Mouse (Mus musculus) ovary, adult 18-20 months (tissue): ENCODE measurements at regions not wholly inside any gene's neighbourhood (a gene's known extent, or its start where the extent isn't known, plus 50 kb on each side); places are given as distances from the start of the nearest gene placed in this dataset.
A peak's percentile ranks its signal among the peaks of the same experiment; 100 is the strongest.
"Not testable (repeated sequence)": the region's sequence is repeated elsewhere in the genome, so short reads cannot be mapped to it uniquely, and the experiment has no call there.

Source experiments
- DNase-seq: peaks from one replicate; pipeline ENCODE4 v3.0.0; 2022; ENCODE audit warnings: low spot score, mixed read lengths

DNA sequence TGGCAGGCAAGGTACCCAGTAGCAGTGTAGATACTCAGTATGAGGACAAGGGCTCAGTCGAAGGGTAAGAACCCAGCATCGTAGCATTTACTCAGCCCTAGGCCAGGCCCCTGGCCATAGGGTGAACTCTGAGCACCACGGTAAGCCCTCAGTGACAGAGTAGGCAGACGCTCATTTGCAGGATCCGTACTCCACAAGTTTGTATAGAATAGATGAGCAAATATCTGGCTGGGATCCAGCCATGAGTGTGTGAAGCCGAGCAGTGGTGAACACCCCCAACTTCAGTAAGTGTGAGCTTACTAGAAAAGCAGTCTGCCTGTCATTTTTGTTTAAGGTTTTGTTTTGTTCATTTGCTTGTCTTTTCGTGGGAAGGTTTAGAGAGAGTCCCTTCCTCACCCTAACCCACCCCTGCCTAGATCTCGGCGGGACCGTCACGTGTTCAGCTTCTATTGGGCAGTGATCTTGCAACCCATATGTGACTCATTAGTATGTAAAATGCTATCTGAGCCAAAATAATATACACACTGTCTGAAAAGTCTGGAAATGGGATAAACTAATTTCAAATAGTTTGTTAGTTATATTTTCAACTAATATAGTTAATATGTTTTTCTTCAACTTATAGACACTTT lies 76.3 kb downstream of the Gm5447 start:
- DNase-seq = no peak

DNA sequence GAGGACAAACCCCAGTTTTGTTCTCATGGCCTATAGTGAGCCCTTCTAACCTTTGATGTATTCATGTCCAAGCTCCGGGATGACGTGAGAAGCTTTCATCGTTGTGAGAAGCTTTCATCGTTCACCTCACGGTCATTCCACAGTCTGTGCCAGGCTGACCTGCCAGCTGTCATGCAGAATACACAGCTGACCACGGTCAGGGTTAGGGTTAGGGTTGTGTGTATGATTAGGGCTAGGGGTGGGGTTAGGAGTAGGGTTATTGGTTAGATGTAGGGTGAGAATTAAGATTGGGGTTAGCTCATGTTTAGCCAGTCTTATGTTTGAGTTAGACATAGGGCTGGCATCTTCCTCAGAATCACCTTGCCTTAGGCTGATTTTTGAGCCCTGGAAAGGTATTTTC lies 77.6 kb downstream of the Gm5447 start:
- DNase-seq = not testable (repeated sequence)

DNA sequence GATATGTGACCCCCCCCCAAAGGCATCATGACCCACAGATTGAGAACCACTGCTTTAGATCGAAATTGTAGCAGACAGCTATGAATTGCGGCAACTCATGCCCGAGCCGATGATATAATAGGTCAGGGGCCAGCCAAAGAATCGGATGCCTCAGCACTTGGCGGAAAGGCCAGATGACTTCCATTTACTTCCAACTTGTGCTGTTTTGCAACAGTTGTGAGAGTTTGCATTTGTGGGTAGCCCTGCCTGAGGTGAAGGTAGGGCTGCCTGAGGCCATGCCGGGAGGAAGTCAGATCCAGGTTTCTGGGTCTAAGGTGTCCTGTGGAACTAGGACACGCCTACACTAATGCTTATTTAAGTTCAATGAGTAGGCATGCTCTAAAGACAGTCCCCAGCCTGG lies 80.4 kb downstream of the Gm5447 start:
- DNase-seq = no peak

DNA sequence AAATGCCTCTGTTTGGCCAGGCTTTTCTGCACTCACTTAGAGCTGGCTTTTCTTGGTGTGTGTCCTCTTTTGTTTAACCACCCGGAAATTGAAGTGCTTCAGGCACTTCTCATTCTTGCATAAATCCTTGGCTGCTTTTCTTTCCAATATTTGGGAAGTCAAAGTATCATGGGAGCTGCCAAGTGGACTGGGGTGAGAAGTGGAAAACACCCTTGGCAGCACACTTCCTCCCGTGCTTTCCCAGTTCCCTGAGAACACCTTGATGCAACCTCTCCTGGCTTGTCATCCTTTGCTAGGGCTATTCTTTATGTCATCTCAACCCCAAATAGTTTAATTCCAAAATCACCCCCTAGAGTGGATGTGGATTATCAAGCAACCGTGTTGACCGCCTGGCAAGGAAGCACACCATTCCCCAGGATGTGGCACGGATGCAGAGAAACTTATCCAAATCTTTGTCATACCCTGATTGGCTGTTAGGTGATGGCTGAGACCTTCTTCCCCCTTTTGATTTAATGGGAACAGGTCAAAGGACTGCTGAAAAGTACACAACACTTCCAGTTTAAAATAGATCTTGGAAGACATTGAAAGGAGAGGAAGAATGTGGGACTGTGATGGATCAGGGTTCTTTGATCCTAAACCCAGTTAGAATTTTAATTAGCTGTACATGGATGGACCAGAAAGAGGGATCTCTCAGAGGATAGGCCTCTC lies 81.5 kb downstream of the Gm5447 start:
- DNase-seq = no peak

DNA sequence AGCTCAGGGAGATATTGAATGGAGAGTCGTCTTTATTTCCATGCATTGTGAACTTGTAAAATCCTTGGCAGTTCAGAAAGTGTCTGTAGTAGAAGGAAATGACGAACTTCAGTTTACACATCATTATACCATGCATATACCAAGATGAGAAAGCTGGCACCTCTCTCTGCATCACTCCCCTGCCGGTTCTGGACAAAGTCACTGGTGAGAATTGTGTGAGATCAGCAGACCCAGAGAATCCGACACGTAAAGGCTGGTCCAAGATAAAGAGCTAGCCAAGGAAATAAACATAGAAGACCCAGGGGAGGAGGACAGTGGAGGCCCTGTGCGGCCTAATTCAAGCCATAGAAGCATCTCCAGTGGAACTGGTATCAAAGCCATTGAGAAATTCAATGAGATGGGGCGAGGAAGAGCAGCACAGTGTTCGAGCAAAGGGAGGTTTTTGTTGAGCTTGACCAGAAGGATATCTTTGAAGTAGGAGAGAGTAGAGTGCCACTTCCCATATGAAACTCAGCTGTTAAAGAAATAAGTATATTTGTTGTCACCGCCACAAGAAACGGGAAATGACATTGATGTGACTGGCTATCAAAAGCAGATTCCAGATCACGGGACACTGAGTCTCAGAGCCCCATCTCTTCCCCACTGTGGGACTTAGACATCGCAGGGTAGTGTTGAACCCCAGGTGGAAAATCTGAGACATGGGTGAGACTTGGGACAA lies 82.3 kb downstream of the Gm5447 start:
- DNase-seq = no peak

DNA sequence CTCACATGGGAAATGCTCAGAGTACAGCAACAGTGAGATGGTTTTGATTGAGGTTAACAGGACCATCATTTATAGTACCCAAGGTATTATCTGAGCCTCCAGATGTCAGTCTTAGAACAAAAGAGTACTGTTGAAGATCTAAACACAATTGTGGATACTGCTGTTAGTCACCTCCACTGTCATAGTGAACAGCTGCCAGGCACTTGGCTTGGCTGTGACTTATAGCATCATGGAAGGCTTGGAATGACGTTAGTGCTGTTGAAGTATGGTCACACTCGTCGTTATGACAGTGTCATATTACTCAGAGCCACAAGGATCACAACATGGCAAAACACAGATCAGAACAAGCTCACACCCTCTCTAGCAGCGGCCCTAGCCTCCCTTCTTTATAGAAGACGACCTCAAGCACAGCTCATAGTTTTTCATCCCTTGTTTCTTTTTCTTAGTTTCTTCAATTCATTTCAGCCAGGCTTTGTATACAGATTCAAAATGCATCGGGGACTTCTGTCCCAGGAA lies 87.0 kb downstream of the Gm5447 start:
- DNase-seq = no peak

DNA sequence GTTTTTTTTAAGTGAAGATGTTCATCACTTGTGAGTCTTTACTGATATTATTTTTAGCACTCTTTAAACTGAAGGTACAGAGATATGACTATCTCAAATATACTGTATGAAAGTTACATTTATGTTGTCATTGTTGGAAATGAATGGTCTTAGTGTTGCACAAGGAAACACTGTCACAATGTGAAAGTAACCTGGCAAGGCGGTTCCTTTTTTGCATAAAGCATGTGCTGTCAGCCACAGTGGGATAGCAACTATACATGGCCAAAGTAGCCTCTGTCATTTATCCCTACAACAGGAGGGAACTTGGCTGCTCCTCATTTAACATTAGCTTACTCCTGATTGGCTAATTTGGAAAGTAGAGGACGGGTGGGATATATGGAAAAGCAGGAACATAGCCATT lies 94.3 kb downstream of the Gm5447 start:
- DNase-seq = no peak

DNA sequence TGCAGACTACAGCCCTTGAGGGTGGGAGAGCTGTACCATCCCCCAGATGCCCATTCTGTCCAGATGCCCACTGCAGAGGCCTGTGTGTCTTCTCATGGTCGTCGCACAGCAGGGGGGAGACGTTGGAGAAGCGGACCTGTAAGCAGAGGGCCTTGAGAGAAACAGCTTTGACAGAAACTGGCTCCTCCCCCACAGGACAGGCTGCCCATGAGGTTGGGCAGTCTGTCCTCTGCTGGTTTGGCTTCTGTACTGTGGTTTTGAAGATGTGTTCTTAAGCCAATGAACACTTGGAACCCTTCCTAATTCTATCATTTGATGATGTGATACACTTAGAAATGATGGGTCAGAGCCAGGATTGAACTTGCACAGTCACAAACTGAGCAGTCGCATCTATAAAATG lies 102.5 kb downstream of the Gm5447 start:
- DNase-seq = no peak

DNA sequence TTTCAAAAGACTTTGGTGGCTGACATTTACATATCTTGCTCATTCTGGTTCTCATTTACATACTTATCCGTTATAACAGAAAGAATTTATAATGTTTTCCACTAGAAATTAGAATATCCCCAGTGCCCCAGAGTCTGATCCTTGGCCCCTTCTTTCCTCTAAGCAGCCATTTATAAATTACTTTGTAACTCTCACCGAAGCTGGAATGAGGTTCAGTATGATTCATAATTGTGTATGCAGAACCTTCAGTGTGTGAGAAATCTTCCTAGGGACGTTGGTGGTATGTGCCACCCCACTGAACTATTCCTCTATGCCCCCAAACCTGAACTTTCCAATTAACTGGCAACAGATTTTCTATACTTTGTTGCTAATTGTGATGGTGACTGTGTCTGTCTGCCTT lies 104.7 kb downstream of the Gm5447 start:
- no peak for DNase-seq

DNA sequence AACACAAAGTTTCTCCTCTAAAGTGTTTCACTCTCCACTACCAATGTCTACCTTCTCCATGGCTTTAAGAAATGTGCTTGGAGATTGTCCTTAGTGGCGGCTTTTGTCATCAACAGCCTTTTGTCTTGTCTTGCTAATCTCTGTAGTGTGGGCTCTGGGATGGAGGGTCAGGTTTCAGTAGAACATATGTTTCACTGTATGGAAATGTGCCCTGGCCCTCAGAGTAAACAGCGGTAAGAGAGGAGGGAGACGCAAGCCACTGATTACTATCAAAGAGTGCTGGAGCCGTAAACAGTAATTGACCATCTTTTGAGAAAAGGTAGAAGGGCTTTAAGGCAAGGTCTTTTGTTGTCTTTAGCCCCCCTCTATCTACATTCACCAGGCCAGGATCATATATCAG lies 106.2 kb downstream of the Gm5447 start:
- DNase-seq = no peak

DNA sequence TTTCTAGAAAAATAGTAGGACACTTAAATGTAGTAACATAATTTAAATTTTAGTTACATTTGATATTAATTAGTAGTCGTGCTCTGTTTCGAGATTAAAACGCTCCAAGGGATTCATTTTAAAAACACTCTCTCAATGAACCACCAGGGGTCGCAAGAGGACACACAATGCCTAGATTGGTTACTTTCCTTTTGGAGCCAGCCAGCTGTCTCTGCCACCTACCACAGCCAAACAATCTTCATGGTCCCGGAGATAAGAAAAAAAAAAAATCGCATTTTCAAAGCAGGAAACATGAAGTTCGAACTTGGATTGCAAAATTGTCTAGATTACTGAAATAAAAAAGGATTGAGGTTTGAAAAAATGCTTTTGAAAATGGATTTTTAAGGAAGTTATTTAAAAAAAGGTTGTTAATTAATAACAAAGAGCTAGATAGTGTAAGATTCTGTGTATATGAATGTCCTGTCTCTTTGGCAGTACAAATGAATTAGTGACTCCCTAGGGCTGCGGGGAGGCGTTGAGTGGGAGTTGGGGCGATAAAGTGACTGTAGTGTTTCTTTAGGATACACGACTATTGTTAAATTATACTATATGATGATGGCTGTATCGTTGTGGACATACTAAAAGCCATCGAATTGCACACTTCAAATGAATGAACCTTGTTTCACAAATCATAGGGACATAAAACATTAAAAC lies 108.6 kb downstream of the Gm5447 start:
- peak; percentile 28 for DNase-seq

DNA sequence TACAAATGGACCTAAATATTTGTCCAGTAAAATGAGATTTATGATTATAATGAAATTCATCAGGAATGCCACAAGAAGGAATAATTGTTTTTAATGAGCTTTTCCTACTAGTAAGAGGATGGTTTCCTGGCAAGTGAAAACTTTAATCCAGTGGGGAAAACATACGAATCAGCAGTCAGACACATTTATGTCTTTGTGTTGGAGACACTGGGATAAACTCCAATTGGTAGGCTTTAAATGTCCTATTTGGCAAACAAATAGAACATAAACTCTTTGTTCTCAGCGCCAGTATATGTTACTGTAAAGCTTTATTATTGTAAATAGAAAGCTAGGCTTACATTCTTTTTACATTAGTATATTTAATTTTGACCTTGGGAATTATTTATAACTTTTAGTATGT lies 127.0 kb downstream of the Gm5447 start:
- DNase-seq = no peak

DNA sequence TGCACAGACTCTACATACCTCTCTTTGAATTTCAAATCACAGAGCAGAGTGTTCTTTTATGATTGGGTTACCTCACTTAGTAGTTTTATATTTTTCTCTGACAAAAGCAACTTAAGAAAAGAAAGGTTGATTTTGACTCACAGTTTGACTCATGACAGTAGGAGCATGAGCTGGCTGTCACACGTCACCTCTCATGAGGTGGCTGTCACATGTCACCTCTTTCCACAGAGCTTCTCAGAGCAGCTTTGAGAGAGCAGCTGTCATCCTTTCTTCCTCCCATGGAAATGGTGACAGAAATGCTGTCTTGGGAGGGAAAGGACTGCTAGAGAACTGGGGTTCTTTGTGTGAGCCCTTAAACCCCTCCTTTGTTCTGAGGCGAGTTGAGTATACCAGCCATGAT lies 133.4 kb downstream of the Gm5447 start:
- no peak for DNase-seq

DNA sequence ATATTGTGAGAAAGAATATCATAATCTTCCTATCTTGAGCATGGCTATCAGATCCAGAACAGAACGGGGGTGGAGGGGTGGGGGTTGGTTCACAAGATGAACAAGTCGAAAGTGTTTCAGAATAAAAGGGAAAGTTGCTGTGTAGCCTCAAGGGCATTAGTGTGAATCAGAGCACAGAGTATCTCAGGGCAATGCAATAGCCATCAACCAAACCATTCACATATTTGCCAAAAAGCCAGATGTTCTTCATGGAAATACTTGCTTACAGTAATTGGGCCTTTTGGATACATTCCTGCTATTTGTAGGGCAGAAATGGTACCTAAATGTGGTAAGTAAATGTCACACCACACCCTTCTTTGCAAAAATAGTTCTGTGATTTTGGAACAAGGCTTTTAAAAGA lies 135.2 kb downstream of the Gm5447 start:
- no peak for DNase-seq

DNA sequence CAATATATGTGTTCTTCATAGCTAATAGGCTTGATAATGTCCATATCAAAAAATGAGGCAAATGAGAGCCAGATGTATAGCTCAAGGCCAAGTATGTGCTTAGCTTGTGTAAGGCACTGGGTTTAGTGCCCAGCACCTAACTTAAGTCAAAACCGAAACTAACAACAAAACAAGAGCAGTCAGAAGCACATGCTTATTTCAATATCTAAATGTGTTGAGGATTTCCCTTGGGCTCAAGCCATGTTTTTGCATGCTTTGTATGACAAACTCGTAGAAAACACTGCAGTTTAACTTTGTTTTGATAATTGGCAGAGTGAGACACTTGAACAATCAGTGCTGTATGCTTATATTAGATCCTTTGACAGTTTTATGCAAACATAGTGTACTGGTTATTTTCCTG lies 148.7 kb downstream of the Gm5447 start:
- DNase-seq = no peak

DNA sequence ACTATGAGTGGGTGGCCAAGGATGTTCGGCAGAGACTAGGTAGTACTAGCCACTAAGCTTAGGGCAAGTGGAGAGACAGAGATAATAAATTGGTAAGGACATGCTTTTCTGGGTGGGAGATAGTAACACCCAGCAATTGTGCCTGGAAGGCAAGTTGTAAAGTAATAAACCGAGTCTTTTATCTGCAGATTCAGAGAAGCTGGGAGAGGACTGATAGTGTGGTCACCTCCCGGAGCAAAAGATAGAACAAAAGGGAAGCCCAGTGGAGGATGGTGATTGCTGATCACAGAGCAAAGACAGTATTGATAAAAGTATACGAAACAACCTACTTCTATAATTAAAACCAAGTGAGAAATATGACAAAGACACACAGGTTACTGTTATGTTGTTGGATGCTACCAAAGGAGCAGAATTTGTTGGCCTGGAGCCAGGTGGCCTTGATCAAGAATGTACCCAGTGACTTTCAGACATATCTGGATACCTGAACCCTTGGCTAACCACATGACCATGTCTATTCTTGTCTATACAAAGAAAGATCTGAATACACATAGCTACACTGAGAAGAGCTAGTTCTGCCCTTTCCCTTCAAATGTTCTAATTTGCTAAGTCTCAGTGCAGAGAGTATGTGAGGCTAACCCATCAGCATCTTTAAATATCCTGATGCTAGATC lies 150.7 kb downstream of the Gm5447 start:
- no peak for DNase-seq

DNA sequence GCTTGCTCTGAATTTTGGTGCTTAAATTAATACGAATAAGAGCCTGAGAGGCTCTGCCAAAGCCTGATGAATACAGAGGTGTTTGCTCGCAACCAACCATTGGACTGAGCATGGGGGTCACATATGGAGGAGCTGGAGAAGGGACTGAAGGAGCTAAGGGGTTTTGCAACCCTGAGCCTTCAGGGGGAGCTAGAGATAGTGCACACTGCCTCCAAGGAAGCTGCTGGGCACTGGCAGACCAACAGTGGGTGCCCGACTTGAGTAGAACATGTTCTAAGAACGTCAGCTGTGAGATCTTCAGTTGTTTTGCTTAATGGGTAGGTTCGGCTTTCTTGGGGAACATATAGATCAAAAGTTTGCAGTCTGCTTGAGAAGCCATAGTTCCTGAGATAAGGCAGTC lies 158.5 kb downstream of the Gm5447 start:
- DNase-seq = no peak

DNA sequence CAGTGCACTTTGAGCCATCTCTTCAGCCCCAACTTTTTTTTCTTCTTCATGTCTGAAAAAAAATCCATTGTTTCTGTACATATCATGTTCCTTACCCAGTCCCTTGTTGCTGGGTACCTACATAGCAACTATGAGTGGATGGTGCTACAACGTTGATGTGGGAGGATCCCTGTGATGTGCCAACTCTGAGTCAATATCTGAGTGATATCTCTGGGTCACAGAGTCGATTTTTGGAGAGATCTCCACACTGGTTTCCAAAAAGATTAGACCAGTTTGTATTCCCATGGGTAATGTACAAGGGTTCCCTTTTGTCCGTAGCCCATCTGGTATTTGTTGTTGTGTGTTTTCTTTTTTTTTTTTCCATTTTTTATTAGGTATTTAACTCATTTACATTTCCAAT lies 165.7 kb downstream of the Gm5447 start:
- DNase-seq = no peak

DNA sequence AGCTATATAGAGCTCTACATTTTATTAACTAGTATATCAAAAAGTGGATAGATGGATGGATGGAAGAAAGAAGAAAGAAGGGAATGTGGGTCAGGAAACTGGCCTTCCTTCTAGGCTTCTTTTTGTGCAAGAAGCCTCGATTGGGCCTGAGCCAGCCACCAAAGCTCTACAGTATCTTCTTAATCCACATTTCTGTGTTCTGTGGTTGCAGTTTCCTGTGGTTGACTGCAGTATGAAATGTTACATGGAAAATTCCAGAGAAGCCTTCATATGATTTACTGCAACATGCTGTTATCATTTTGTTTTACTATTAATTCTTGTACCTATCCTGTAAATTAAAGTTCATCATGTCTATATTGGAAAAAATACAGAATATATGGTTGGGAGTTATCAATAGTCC lies 173.3 kb downstream of the Gm5447 start:
- no peak for DNase-seq

DNA sequence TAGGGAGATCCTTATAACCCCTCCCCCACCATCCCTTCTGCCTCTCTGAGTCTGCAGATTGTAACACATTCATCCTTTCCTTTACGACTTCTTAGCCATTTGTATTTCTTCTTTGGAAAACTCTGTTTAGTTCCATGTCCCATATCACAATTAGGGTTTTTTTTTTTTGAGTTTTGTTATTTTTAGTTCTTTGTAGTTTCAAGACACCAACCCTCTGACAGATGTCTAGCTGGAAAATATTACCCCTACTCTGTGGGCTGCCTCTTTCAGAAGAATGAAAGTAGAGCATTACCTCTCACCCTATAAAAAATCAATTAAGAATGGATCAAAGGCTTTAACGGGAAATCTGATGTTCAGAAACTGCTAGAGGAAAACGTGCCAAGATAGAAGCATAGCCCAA lies 180.1 kb downstream of the Gm5447 start:
- no peak for DNase-seq

DNA sequence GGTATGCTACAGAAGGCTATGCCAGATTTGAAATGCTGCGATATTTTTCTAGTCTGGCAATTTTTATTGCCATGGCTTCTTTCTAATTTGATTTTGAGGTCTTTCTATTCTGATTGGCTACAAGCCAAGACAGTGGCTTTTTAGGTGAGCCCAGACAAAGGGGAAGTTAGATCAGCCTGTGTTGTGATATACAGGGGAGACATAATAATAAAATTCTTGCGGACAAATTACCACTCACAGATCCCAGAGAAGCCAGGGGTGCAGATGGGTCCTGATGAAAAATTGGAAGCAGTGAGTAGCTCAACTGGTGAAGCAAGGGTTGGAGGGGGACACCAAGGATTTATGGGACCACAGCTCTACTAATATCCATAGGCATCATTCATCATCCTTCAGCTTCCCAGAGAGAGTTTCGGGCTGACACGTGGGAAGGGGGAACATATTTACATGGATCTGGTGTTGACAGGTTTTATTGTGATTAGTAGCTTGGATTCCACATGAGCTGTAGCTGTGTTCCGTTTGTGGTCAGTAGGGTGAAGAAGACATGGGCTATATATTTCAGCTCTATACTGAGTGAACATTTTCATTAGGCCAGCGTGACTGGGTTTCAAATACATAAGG lies 190.0 kb downstream of the Gm5447 start:
- DNase-seq = no peak

DNA sequence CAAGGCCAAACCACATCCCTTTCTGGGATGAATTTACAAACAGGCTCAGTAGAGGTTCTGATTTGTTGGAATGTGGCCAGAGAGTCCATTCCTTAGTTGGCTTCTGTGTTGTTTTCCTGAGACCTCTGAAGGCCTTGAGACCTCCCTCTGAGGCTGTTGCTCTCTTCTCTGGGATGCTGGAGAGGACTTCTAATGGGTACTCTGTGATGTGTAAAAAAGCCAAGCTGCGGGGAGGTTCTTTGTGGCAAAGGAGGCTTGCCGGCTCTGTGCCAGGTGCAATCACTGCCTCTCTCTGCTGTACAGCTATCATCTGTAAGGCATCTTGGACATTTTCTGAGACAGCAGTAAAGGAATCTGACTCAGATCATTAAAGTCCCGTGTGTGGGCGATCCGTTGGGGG lies 192.3 kb downstream of the Gm5447 start:
- peak; percentile 3 for DNase-seq
